Mouse (Mus musculus) E14TG2a.4 (cell line): ENCODE measurements at regions not wholly inside any gene's neighbourhood (a gene's known extent, or its start where the extent isn't known, plus 50 kb on each side); places are given as distances from the start of the nearest gene placed in this dataset.

ENCODE experiments used
- H3K27me3 ChIP-seq: 2 replicates; pipeline ENCODE4 v1.6.1; 2014; ENCODE audit warnings: low read length, control low read depth; ENCODE audit not compliant: insufficient read depth
- H3K36me3 ChIP-seq: 2 replicates; pipeline ENCODE4 v1.6.1; 2014; ENCODE audit warnings: low read length, control low read depth; ENCODE audit not compliant: insufficient read depth
- H3K4me1 ChIP-seq: replicated peaks from 2 replicates; pipeline ENCODE4 v1.6.1; 2014; ENCODE audit warnings: low read depth, low read length, control low read depth
- H3K4me3 ChIP-seq: replicated peaks from 2 replicates; pipeline ENCODE4 v1.5.1; 2014; ENCODE audit warnings: mild to moderate bottlenecking, low read length
- H3K9me3 ChIP-seq: 2 replicates; pipeline ENCODE4 v1.6.1; 2014; ENCODE audit warnings: low read length, control low read depth
- CTCF ChIP-seq: conservative IDR thresholded peaks from 2 replicates; pipeline ENCODE4 v1.5.1; 2014; ENCODE audit warnings: low read length
- NANOG ChIP-seq: IDR thresholded peaks from 2 replicates; pipeline ENCODE4 v1.6.1; 2014; ENCODE audit warnings: borderline replicate concordance, low read length, mixed read lengths
- POU5F1 ChIP-seq: IDR thresholded peaks from 2 replicates; pipeline ENCODE4 v1.6.1; 2014; ENCODE audit warnings: low read length, borderline replicate concordance

DNA sequence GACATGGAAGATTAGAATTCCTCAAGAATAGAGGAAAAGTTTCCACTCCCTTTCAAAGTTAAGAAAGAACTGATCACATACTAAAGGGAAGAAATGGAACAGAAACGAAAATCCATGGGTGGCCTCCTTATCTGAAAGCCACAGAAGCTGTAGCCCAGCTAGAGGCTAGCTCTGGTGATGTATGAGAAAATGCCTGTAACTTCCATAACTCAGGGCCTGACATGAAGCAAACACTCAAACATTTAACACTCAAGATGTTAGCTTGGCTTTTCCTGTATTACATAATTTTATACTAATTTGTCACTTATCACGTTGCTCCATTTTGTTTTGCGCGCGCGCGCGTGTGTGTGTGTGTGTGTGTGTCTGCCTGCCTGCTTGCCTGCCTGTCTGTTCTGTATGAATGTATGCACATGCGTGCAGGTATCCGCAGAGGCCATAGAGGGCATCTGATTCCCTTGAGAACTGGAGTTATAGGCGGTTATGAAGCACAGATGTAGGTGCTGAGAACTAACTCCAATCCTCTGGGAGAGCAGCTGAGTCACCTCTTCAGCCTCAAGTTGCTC is 88.2 kb downstream of the Olfr267 start:
- no peak for TF ChIP-seq NANOG
- TF ChIP-seq POU5F1, result no peak
- TF ChIP-seq CTCF, result no peak
- Histone ChIP-seq H3K4me3 (no peak overlapping the region), H3K4me1 (no peaks in the 10 kb centered on the region), H3K9me3 (peaks cover 13% of the 10 kb centered on the region), H3K27me3 (no peaks in the 10 kb centered on the region), H3K36me3 (no peaks in the 10 kb centered on the region)

DNA sequence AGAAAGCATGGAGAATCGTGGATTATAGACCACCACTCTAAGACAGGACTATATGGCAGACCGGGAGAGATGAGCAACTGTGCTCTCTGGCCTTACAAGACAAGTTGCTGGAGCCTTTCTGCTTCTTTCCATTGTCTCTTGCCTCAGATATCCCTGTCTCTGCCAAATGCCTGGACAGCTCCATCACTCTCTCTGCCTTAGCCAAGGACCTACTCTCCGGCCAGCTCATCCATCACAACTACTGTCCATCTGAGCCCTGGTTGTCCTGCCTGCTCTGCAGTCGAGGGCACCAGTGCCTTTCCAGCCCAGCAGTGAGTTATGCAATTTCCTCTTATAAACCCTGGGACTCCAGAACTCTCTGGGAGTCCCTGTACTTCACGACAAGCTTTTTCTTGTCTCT is 88.7 kb downstream of the Olfr267 start:
- Histone ChIP-seq H3K4me1 (no peaks in the 10 kb centered on the region), H3K36me3 (no peaks in the 10 kb centered on the region), H3K9me3 (peaks cover 13% of the 10 kb centered on the region), H3K4me3 (no peak overlapping the region), H3K27me3 (no peaks in the 10 kb centered on the region)
- TF ChIP-seq POU5F1 (no peak), CTCF (no peak), NANOG (no peak)

DNA sequence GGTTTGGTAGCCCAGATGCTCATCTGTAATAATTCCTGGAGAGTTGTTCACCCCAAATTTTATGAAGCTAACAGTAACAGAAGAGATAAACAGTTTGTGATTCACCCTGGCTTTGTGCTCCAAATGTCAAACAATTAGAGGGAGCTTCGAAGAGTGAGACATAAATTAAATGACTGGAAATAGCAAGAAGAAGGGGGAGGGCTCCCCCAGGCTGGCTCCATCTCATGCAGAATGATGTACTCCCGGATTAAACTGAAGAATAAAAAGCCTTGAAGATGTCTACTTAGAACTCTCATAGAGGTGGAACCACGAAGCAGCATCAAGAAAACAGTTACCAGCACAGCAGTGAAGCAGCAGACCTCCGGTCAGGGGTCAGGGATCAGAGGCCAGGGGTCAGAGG is 90.8 kb downstream of the Olfr267 start:
- no peaks in the 10 kb centered on the region for H3K4me1 ChIP-seq
- TF ChIP-seq POU5F1 (no peak), NANOG (no peak), CTCF (no peak)
- H3K27me3 ChIP-seq, result no peaks in the 10 kb centered on the region
- no peak overlapping the region for H3K4me3 ChIP-seq
- no peaks in the 10 kb centered on the region for H3K36me3 ChIP-seq
- H3K9me3 ChIP-seq, result peaks cover 5% of the 10 kb centered on the region

GRCm38 (mm10) chr4:58695281-58695680 is 92.2 kb downstream of the Olfr267 start:
- no peak overlapping the region for H3K4me3 ChIP-seq
- no peaks in the 10 kb centered on the region for H3K9me3 ChIP-seq
- H3K36me3 ChIP-seq, result no peaks in the 10 kb centered on the region
- TF ChIP-seq POU5F1 (no peak), NANOG (no peak), CTCF (no peak)
- H3K27me3 ChIP-seq, result no peaks in the 10 kb centered on the region
- no peaks in the 10 kb centered on the region for H3K4me1 ChIP-seq

- H3K4me1 ChIP-seq, result no peaks in the 10 kb centered on the region
- peaks cover 8% of the 10 kb centered on the region for H3K9me3 ChIP-seq
- no peak overlapping the region for H3K4me3 ChIP-seq
- TF ChIP-seq POU5F1 (no peak), CTCF (no peak)
- H3K36me3 ChIP-seq, result no peaks in the 10 kb centered on the region
- no peaks in the 10 kb centered on the region for H3K27me3 ChIP-seq
Measured at GRCm38 (mm10) chr4:58693018-58693417, 94.5 kb downstream of the Olfr267 start.

- no peaks in the 10 kb centered on the region for H3K4me1 ChIP-seq
- H3K27me3 ChIP-seq, result no peaks in the 10 kb centered on the region
- peaks cover 29% of the 10 kb centered on the region; the same call in 1 of the 2 replicates for H3K9me3 ChIP-seq
- H3K4me3 ChIP-seq, result no peak overlapping the region
- TF ChIP-seq NANOG, result no peak
- TF ChIP-seq POU5F1, result no peak
- TF ChIP-seq CTCF, result no peak
- H3K36me3 ChIP-seq, result no peaks in the 10 kb centered on the region
Measured at GRCm38 (mm10) chr4:58681926-58682325, 105.6 kb downstream of the Olfr267 start.

DNA sequence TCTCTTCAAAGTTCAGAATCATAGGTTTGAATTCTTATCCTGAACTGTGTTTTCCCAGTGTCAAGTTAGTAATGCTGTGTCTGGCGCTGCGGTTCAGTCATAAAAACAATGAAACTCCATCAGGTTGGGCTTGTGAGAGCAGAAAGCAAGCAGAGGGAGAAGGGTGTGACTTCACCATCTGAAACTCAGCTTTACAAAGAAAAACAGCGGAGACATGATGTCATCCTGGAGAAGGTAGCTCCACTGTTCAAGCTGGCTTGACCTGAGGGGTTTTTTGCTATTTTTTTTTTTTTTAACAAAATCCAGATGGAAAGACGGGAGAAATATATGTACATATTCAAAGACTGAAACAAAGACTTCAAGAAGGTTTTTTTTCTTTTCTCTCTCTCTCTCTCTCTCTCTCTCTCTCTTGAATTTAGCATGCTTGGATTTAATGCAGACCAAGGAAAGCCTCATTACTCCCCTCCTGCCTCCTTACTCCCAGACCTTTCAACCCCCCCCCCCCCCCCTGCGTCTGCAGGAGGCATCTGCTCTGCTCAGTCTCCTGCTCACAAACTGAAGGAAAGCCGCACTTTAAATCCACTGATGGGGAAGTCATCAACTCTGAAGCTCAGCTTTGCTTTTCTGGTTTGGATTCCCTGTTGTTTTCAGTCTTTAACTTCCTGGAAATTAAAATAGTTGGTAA is 109.7 kb downstream of the Olfr267 start:
- H3K36me3 ChIP-seq, result no peaks in the 10 kb centered on the region
- no peak for TF ChIP-seq NANOG
- no peak for TF ChIP-seq POU5F1
- no peak for TF ChIP-seq CTCF
- H3K4me1 ChIP-seq, result no peaks in the 10 kb centered on the region
- H3K9me3 ChIP-seq, result peaks cover 19% of the 10 kb centered on the region
- no peaks in the 10 kb centered on the region for H3K27me3 ChIP-seq
- H3K4me3 ChIP-seq, result no peak overlapping the region

GRCm38 (mm10) chr4:58671406-58672035 is 116.0 kb downstream of the Olfr267 start:
- Histone ChIP-seq H3K4me1 (peaks cover 15% of the 10 kb centered on the region), H3K36me3 (no peaks in the 10 kb centered on the region), H3K27me3 (no peaks in the 10 kb centered on the region), H3K4me3 (no peak overlapping the region), H3K9me3 (peaks cover 4% of the 10 kb centered on the region; the same call in 1 of the 2 replicates)
- TF ChIP-seq NANOG, result no peak
- no peak for TF ChIP-seq CTCF
- no peak for TF ChIP-seq POU5F1

- Histone ChIP-seq H3K4me3 (no peak overlapping the region), H3K27me3 (no peaks in the 10 kb centered on the region), H3K36me3 (no peaks in the 10 kb centered on the region), H3K9me3 (peaks cover under 1% of the 10 kb centered on the region; the same call in 1 of the 2 replicates), H3K4me1 (peaks cover 15% of the 10 kb centered on the region)
- TF ChIP-seq CTCF (no peak), NANOG (no peak), POU5F1 (no peak)
Measured at GRCm38 (mm10) chr4:58670906-58671250, 116.6 kb downstream of the Olfr267 start.
